Mouse (Mus musculus) hindbrain, embryonic 13.5 days (tissue): ENCODE measurements around the gene Nxnl1. TPM values are rescaled to one million over a fixed set of nuclear protein-coding genes. Genes with fewer than 3 reads are reported as not detected.

Experiments used
- ATAC-seq: fragments of 200-750 bp; cut with Nextera tagmentation; 2 replicates; pipeline ENCODE4 v1.8.0; 2017; ENCODE audit warnings: moderate TSS enrichment; ENCODE audit not compliant: low FRiP score
- H3K27ac ChIP-seq: fragments of 300-500 bp; sonication (generic); 2 replicates; pipeline ENCODE4 v1.5.1; 2015; ENCODE audit warnings: inconsistent platforms, mild to moderate bottlenecking, moderate library complexity
- H3K27me3 ChIP-seq: fragments of 300-500 bp; sonication (generic); 2 replicates; pipeline ENCODE4 v1.6.1; 2015; ENCODE audit warnings: mild to moderate bottlenecking, inconsistent platforms
- H3K36me3 ChIP-seq: fragments of 300-500 bp; sonication (generic); 2 replicates; pipeline ENCODE4 v1.6.1; 2015; ENCODE audit warnings: mild to moderate bottlenecking, inconsistent platforms
- H3K4me1 ChIP-seq: fragments of 300-500 bp; sonication (generic); replicated peaks from 2 replicates; pipeline ENCODE4 v1.6.1; 2015; ENCODE audit warnings: inconsistent platforms
- H3K4me2 ChIP-seq: fragments of 300-500 bp; sonication (generic); 2 replicates; pipeline ENCODE4 v1.6.1; 2015; ENCODE audit warnings: inconsistent platforms, mild to moderate bottlenecking, moderate library complexity
- H3K4me3 ChIP-seq: fragments of 300-500 bp; sonication (generic); 2 replicates; pipeline ENCODE4 v1.5.1; 2015; ENCODE audit warnings: mild to moderate bottlenecking, inconsistent platforms
- H3K9ac ChIP-seq: fragments of 300-500 bp; sonication (generic); 2 replicates; pipeline ENCODE4 v1.6.1; 2015; ENCODE audit warnings: mild to moderate bottlenecking, inconsistent platforms
- H3K9me3 ChIP-seq: fragments of 300-500 bp; sonication (generic); 2 replicates; pipeline ENCODE4 v1.6.1; 2016; ENCODE audit warnings: inconsistent platforms
- WGBS: fragments of 180-500 bp; shearing (Covaris S2); methylation state at CpG from one replicate; pipeline ENCODE4 v1.1.7; 2015; 5-methylcytosine and 5-hydroxymethylcytosine counted together
- polyA plus RNA-seq: library from polyadenylated mRNA; unstranded; fragments of >200 nt; fragmentation: Nextera tagmentation; extraction: Ambion mirVana; gene quantifications from 2 replicates; pipeline ENCODE4 v1.2.1, GENCODE M21; 2015

Nxnl1 gene
- polyA plus RNA-seq, 1 experiment from 2014 or later: not detected

GRCm38 (mm10) chr8:71579009-71579408 is 12.6 kb upstream of the Nxnl1 start:
- peaks cover 13% of the 10 kb centered on the region; the same call in 1 of the 2 replicates for H3K27me3 ChIP-seq
- no peaks in the 10 kb centered on the region for H3K9me3 ChIP-seq
- H3K9ac ChIP-seq: no peak overlapping the region
- H3K27ac ChIP-seq: peak overlapping the region; percentile 35; the same call in 1 of the 2 replicates
- ATAC-seq: no peak
- 89% methylated on average over 1 of the region's 1 CpGs for WGBS
- H3K4me1 ChIP-seq: peaks cover 19% of the 10 kb centered on the region
- no peak overlapping the region for H3K4me2 ChIP-seq
- H3K36me3 ChIP-seq: peaks cover 32% of the 10 kb centered on the region
- no peak overlapping the region for H3K4me3 ChIP-seq

GRCm38 (mm10) chr8:71577856-71578387 is 11.5 kb upstream of the Nxnl1 start:
- peaks cover 13% of the 10 kb centered on the region; the same call in 1 of the 2 replicates for H3K27me3 ChIP-seq
- no peak overlapping the region for H3K4me3 ChIP-seq
- no peaks in the 10 kb centered on the region for H3K9me3 ChIP-seq
- ATAC-seq: no peak
- no peak overlapping the region for H3K4me2 ChIP-seq
- no peak overlapping the region for H3K27ac ChIP-seq
- peaks cover 27% of the 10 kb centered on the region for H3K36me3 ChIP-seq
- H3K9ac ChIP-seq: no peak overlapping the region
- WGBS: 73% methylated on average over 4 of the region's 4 CpGs
- H3K4me1 ChIP-seq: peaks cover 23% of the 10 kb centered on the region

GRCm38 (mm10) chr8:71575020-71575419 is 8.6 kb upstream of the Nxnl1 start:
- peaks cover 6% of the 10 kb centered on the region; the same call in 1 of the 2 replicates for H3K36me3 ChIP-seq
- ATAC-seq: no peak
- no peaks in the 10 kb centered on the region for H3K9me3 ChIP-seq
- H3K27me3 ChIP-seq: peaks cover 9% of the 10 kb centered on the region; the same call in 1 of the 2 replicates
- no peak overlapping the region for H3K9ac ChIP-seq
- no peak overlapping the region for H3K4me2 ChIP-seq
- H3K4me1 ChIP-seq: peaks cover 41% of the 10 kb centered on the region
- 75% methylated on average over 1 of the region's 1 CpGs for WGBS
- no peak overlapping the region for H3K4me3 ChIP-seq
- H3K27ac ChIP-seq: no peak overlapping the region

- Histone ChIP-seq H3K27me3 (peaks cover 3% of the 10 kb centered on the region; the same call in 1 of the 2 replicates), H3K4me1 (peaks cover 35% of the 10 kb centered on the region), H3K36me3 (peaks cover 2% of the 10 kb centered on the region; the same call in 1 of the 2 replicates), H3K9ac (no peak overlapping the region), H3K9me3 (no peaks in the 10 kb centered on the region), H3K4me3 (no peak overlapping the region), H3K4me2 (no peak overlapping the region), H3K27ac (no peak overlapping the region)
- ATAC-seq: no peak
- WGBS: 78% methylated on average over 7 of the region's 7 CpGs
These were observed 8.0 kb upstream of the Nxnl1 start for GRCm38 (mm10) chr8:71574426-71574825.

GRCm38 (mm10) chr8:71572847-71573633 is 6.6 kb upstream of the Nxnl1 start:
- H3K9ac ChIP-seq: no peak overlapping the region
- no peaks in the 10 kb centered on the region for H3K9me3 ChIP-seq
- ATAC-seq: no peak
- peak overlapping the region; percentile 78 for H3K27ac ChIP-seq
- H3K36me3 ChIP-seq: no peaks in the 10 kb centered on the region; the same call in 1 of the 2 replicates
- H3K4me1 ChIP-seq: peaks cover 43% of the 10 kb centered on the region
- H3K4me3 ChIP-seq: peak overlapping the region; percentile 4; the same call in 1 of the 2 replicates
- 71% methylated on average over 9 of the region's 9 CpGs for WGBS
- peak overlapping the region; percentile 81 for H3K4me2 ChIP-seq
- peaks cover 9% of the 10 kb centered on the region for H3K27me3 ChIP-seq

- peak overlapping the region; percentile 78 for H3K27ac ChIP-seq
- peaks cover 18% of the 10 kb centered on the region for H3K27me3 ChIP-seq
- peaks cover 43% of the 10 kb centered on the region for H3K4me1 ChIP-seq
- no peaks in the 10 kb centered on the region for H3K9me3 ChIP-seq
- WGBS: 89% methylated on average over 2 of the region's 2 CpGs
- H3K36me3 ChIP-seq: no peaks in the 10 kb centered on the region; the same call in 1 of the 2 replicates
- H3K4me3 ChIP-seq: peak overlapping the region; percentile 56
- no peak for ATAC-seq
- H3K4me2 ChIP-seq: peak overlapping the region; percentile 81
- peak overlapping the region; percentile 43; the same call in 1 of the 2 replicates for H3K9ac ChIP-seq
These were observed 5.7 kb upstream of the Nxnl1 start for GRCm38 (mm10) chr8:71572077-71572476.

GRCm38 (mm10) chr8:71570291-71570954 is 4.0 kb upstream of the Nxnl1 start:
- H3K27me3 ChIP-seq: peaks cover 30% of the 10 kb centered on the region
- no peaks in the 10 kb centered on the region; the same call in 1 of the 2 replicates for H3K36me3 ChIP-seq
- ATAC-seq: peak; percentile 88
- under 1% methylated on average over 41 of the region's 41 CpGs for WGBS
- no peaks in the 10 kb centered on the region for H3K9me3 ChIP-seq
- peak overlapping the region; percentile 83 for H3K27ac ChIP-seq
- peak overlapping the region; percentile 56 for H3K4me3 ChIP-seq
- peak overlapping the region; percentile 81 for H3K4me2 ChIP-seq
- peak overlapping the region; percentile 82 for H3K9ac ChIP-seq
- peaks cover 43% of the 10 kb centered on the region for H3K4me1 ChIP-seq

- ATAC-seq: peak; percentile 85
- Histone ChIP-seq H3K9me3 (no peaks in the 10 kb centered on the region), H3K4me2 (peak overlapping the region; percentile 81), H3K4me3 (peak overlapping the region; percentile 56), H3K27me3 (peaks cover 34% of the 10 kb centered on the region), H3K36me3 (no peaks in the 10 kb centered on the region; the same call in 1 of the 2 replicates), H3K9ac (peak overlapping the region; percentile 82), H3K27ac (peak overlapping the region; percentile 83), H3K4me1 (peaks cover 42% of the 10 kb centered on the region)
- WGBS: under 1% methylated on average over 51 of the region's 51 CpGs
These were observed 3.2 kb upstream of the Nxnl1 start for GRCm38 (mm10) chr8:71569366-71570290.

GRCm38 (mm10) chr8:71568941-71569340 is 2.5 kb upstream of the Nxnl1 start:
- Histone ChIP-seq H3K4me3 (peak overlapping the region; percentile 56), H3K27ac (peak overlapping the region; percentile 83), H3K36me3 (no peaks in the 10 kb centered on the region; the same call in 1 of the 2 replicates), H3K4me2 (peak overlapping the region; percentile 81), H3K9me3 (0 out of 2 replicates have a peak, but pooled peaks cover 4% of the 10 kb centered on the region), H3K9ac (peak overlapping the region; percentile 82), H3K4me1 (peaks cover 36% of the 10 kb centered on the region), H3K27me3 (peaks cover 40% of the 10 kb centered on the region)
- WGBS: 19% methylated on average over 6 of the region's 6 CpGs
- 0 out of 2 replicates have a peak, but pooled peaks have one; percentile 0 for ATAC-seq

- H3K4me3 ChIP-seq: peak within 1 kb of the TSS; percentile 56
- H3K9me3 ChIP-seq: 0 out of 2 replicates have a peak, but pooled peaks cover 4% of the 10 kb centered on the region
- H3K36me3 ChIP-seq: no peaks in the 10 kb centered on the region; the same call in 1 of the 2 replicates
- 11% methylated on average over 13 of the region's 13 CpGs for WGBS
- 0 out of 2 replicates have a peak, but pooled peaks have one; percentile 2 for ATAC-seq
- peaks cover 36% of the 10 kb centered on the region for H3K4me1 ChIP-seq
- peak within 1 kb of the TSS; percentile 83 for H3K27ac ChIP-seq
- peaks cover 44% of the 10 kb centered on the region for H3K27me3 ChIP-seq
- peak within 1 kb of the TSS; percentile 82 for H3K9ac ChIP-seq
- peak within 1 kb of the TSS; percentile 81 for H3K4me2 ChIP-seq
These were observed 2.1 kb upstream of the Nxnl1 start, which contains the start of gene Slc27a1 for GRCm38 (mm10) chr8:71568387-71568937. Gene Slc27a1, plus strand, starts transcription at chr8:71568882.

- WGBS: 78% methylated on average over 7 of the region's 7 CpGs
- no peak for ATAC-seq
- H3K27me3 ChIP-seq: peaks cover 53% of the 10 kb centered on the region
- 0 out of 2 replicates have a peak, but pooled peaks cover 4% of the 10 kb centered on the region for H3K9me3 ChIP-seq
- no peaks in the 10 kb centered on the region for H3K36me3 ChIP-seq
- no peak overlapping the region for H3K27ac ChIP-seq
- no peak overlapping the region for H3K4me2 ChIP-seq
- peaks cover 34% of the 10 kb centered on the region for H3K4me1 ChIP-seq
- no peak overlapping the region for H3K9ac ChIP-seq
- H3K4me3 ChIP-seq: no peak overlapping the region
These were observed 1.2 kb upstream of the Nxnl1 start for GRCm38 (mm10) chr8:71567587-71567986.
